Mouse (Mus musculus) heart, embryonic 14.5 days (tissue): ENCODE results near the gene Ppard. TPM values are rescaled to one million over a fixed set of nuclear protein-coding genes. Genes with fewer than 3 reads are reported as not detected.

Experiments used
- ATAC-seq: fragments of 200-750 bp; cut with Nextera tagmentation; 2 replicates; pipeline ENCODE4 v1.8.0; 2017; ENCODE audit warnings: low read depth, moderate TSS enrichment; ENCODE audit not compliant: insufficient number of reproducible peaks, insufficient read depth, low FRiP score
- H3K27ac ChIP-seq, 2 experiments: fragments of 200-500 bp in 1 of 2; fragments of 300-500 bp in 1 of 2; sonication (generic) in 1 of 2; replicated peaks in 1 of 2; 2 replicates each; pipeline ENCODE4 v1.5.1; 2012 to 2014; ENCODE audit warnings: low read depth in 2 of 2, low read length in 2 of 2, control low read depth in 1 of 2, mild to moderate bottlenecking in 1 of 2, mixed read lengths in 1 of 2; ENCODE audit not compliant: control insufficient read depth in 1 of 2, insufficient read depth in 1 of 2
- H3K27me3 ChIP-seq: fragments of 300-500 bp; sonication (generic); 2 replicates; pipeline ENCODE4 v1.6.1; 2014; ENCODE audit warnings: mild to moderate bottlenecking, low read length, control low read depth; ENCODE audit not compliant: control insufficient read depth, insufficient read depth
- H3K36me3 ChIP-seq: fragments of 300-500 bp; sonication (generic); 2 replicates; pipeline ENCODE4 v1.6.1; 2014; ENCODE audit warnings: mild to moderate bottlenecking, control low read depth, low read length, mixed read lengths; ENCODE audit not compliant: control insufficient read depth, insufficient read depth
- H3K4me1 ChIP-seq, 2 experiments: fragments of 200-500 bp in 1 of 2; fragments of 300-500 bp in 1 of 2; sonication (generic) in 1 of 2; 2 replicates each; pipeline ENCODE4 v1.6.1; 2012 to 2014; ENCODE audit warnings: low read length in 2 of 2, control low read depth in 1 of 2, mixed read lengths in 1 of 2; ENCODE audit not compliant: control insufficient read depth in 2 of 2, insufficient read depth in 2 of 2
- H3K4me2 ChIP-seq: fragments of 300-500 bp; sonication (generic); 2 replicates; pipeline ENCODE4 v1.6.1; 2014; ENCODE audit warnings: mild to moderate bottlenecking, low read length
- H3K4me3 ChIP-seq, 2 experiments: fragments of 200-500 bp in 1 of 2; fragments of 300-500 bp in 1 of 2; sonication (generic) in 1 of 2; 2 replicates each; pipeline ENCODE4 v1.5.1; 2012 to 2014; ENCODE audit warnings: low read length in 2 of 2, mild to moderate bottlenecking in 2 of 2, control low read depth in 1 of 2, low read depth in 1 of 2, moderate library complexity in 1 of 2; ENCODE audit not compliant: control insufficient read depth in 1 of 2, insufficient read depth in 1 of 2
- H3K9ac ChIP-seq: fragments of 300-500 bp; sonication (generic); 2 replicates; pipeline ENCODE4 v1.6.1; 2014; ENCODE audit warnings: mild to moderate bottlenecking, low read length
- H3K9me3 ChIP-seq: fragments of 300-500 bp; sonication (generic); 2 replicates; pipeline ENCODE4 v1.6.1; 2016; ENCODE audit warnings: low read length, control low read depth; ENCODE audit not compliant: control insufficient read depth
- WGBS: fragments of 180-500 bp; shearing (Covaris S2); extraction: QIAGEN DNeasy Blood & Tissue Kit; methylation state at CpG from one replicate; pipeline ENCODE4 v1.1.7; 2014; 5-methylcytosine and 5-hydroxymethylcytosine counted together
- polyA plus RNA-seq: library from polyadenylated mRNA; unstranded; fragments of >200 nt; fragmentation: Nextera tagmentation; extraction: Ambion mirVana; gene quantifications from 2 replicates; pipeline ENCODE4 v1.2.1, GENCODE M21; 2014

Ppard gene
- polyA plus RNA-seq, 1 experiment from 2014 or later = 2.2 TPM

DNA sequence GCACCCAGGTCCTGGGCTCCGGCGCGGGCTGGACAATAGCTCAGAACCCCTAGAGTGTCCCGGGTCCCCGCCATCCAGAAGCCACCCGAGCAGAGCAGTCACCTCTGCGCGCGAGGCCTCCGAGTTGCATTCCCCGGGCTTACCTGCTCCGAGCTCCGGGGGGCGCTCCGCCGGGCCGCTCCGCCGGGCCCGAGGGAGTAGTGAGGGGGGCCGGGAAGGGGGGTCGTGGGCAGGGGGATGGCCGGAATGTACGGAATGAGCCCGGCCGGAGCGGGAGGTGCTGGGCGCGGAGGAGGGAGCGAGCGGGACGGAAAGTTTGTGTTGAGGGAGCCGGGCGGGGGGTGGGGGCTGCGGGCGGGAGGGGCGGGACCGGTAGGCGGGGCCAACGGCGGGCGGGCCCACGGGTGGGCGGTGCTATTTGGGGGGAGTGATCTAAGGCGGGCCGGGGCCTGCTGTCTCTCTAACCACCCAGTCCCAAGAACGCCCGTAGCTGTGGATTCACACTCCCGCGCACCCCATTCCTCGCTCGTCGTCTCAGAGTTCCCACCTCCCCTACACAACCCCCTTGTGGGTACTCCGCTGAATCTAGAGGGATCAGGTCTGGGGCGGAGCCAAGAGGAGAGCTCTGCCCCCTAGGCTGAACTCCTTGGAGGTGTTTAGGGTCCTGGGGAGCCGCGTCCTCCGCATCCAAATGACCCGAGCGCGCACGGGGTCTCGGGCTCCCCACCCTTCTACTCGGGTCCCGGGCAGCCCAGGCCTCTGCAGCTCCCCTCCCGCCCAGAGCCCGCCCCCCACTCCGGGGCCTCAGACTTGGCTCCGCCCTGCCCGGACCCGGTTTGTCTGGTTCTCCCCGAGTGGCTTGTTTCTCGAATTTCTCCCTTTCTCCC is 118.2 kb downstream of the Ppard start, which contains the start of gene Tead3:
Gene Tead3, minus strand, starts transcription at position 352 of the 887 bp plus-strand sequence.
- H3K27me3 ChIP-seq = peaks cover 16% of the 10 kb centered on the region; the same call in 1 of the 2 replicates
- ATAC-seq = peak; percentile 78
- peak within 1 kb of the TSS; percentile 89 to 93 for H3K27ac ChIP-seq
- peak within 1 kb of the TSS; percentile 95 for H3K9ac ChIP-seq
- H3K4me1 ChIP-seq = peaks cover 20 to 34% of the 10 kb centered on the region in 2 experiments
- peak within 1 kb of the TSS; percentile 80 to 88 for H3K4me3 ChIP-seq
- H3K4me2 ChIP-seq = peak within 1 kb of the TSS; percentile 97
- H3K36me3 ChIP-seq = no peaks in the 10 kb centered on the region
- under 1% methylated on average over 54 of the region's 73 CpGs for WGBS
- no peaks in the 10 kb centered on the region for H3K9me3 ChIP-seq

Other genes with a start within 250 kb of the Ppard start
- gene Tcp11, start 152.1 kb upstream of the Ppard start, polyA plus RNA-seq = 0.31 and 0.45 TPM in 2 replicates
- 0.53 and 1.4 TPM in 2 replicates for gene Scube3, start 90.6 kb upstream of the Ppard start, polyA plus RNA-seq
- gene Zfp523, start 55.6 kb upstream of the Ppard start, polyA plus RNA-seq = 19.2 and 23.0 TPM in 2 replicates
- 1.5 and 1.9 TPM in 2 replicates for gene Def6, start 24.9 kb upstream of the Ppard start, polyA plus RNA-seq
- gene Fance, start 80.8 kb downstream of the Ppard start, polyA plus RNA-seq = 17.8 and 19.5 TPM in 2 replicates
- gene Rpl10a, start 95.8 kb downstream of the Ppard start, polyA plus RNA-seq = 440 and 513 TPM in 2 replicates
- 5.4 and 7.2 TPM in 2 replicates for gene Tead3, start 118.1 kb downstream of the Ppard start, polyA plus RNA-seq
- gene Tulp1, start 132.5 kb downstream of the Ppard start, polyA plus RNA-seq = 3.3 and 3.4 TPM in 2 replicates